Mouse (Mus musculus) CD4-positive naive resting alpha-beta T cell, adult 76 days (primary cell): ENCODE data around the gene Rnft2. TPM values are rescaled to one million over a fixed set of nuclear protein-coding genes. Genes with fewer than 3 reads are reported as not detected.

Source experiments
- total RNA-seq: library from RNA; stranded (reverse); gene quantifications from one replicate; pipeline ENCODE4 v1.2.4, GENCODE M21; 2023

Gene Rnft2
- total RNA-seq, result 2.8 TPM

GRCm38 (mm10) chr5:118244606-118245443 lies at the start of gene Rnft2, which contains the start of gene 2410131K14Rik:
Gene Rnft2, minus strand, starts transcription at chr5:118245116.
Gene 2410131K14Rik, plus strand, starts transcription at chr5:118245227.

GRCm38 (mm10) chr5:118164581-118164980 lies 80.3 kb downstream of the Rnft2 start, which contains the start of gene Hrk:
Gene Hrk, plus strand, starts transcription at chr5:118164648.

GRCm38 (mm10) chr5:118154839-118155564 lies 89.9 kb downstream of the Rnft2 start, which contains the start of gene Fbxw8:
Gene Fbxw8, minus strand, starts transcription at chr5:118155464.

Other genes starting within 250 kb of the Rnft2 start
- 52.4 TPM for gene Tesc, start 217.4 kb downstream of the Rnft2 start, total RNA-seq
- 6.4 TPM for gene Fbxw8, start 89.7 kb downstream of the Rnft2 start, total RNA-seq
- gene Hrk, start 80.5 kb downstream of the Rnft2 start, total RNA-seq, result not detected
- gene 2410131K14Rik, start 111 bp upstream of the Rnft2 start, total RNA-seq, result 10.1 TPM